Mouse (Mus musculus) megakaryocyte, embryonic 14.5 days (primary cell): ENCODE measurements around the gene Traf3ip2.

ENCODE experiments used
- FLI1 ChIP-seq: IDR thresholded peaks from 2 replicates; pipeline ENCODE4 v1.6.1; 2012; ENCODE audit warnings: low read length, inconsistent platforms, mixed read lengths
- GATA1 ChIP-seq: IDR thresholded peaks from 3 replicates; pipeline ENCODE4 v1.6.1; 2012; ENCODE audit warnings: mixed read lengths, low read length, inconsistent platforms, borderline replicate concordance

- no peak for TF ChIP-seq GATA1
- TF ChIP-seq FLI1 = no peak
Observed at GRCm38 (mm10) chr10:39672547-39673051, 59.9 kb downstream of the Traf3ip2 start.
